Mouse (Mus musculus): ENCODE data around the gene Adcy6.

DNA sequence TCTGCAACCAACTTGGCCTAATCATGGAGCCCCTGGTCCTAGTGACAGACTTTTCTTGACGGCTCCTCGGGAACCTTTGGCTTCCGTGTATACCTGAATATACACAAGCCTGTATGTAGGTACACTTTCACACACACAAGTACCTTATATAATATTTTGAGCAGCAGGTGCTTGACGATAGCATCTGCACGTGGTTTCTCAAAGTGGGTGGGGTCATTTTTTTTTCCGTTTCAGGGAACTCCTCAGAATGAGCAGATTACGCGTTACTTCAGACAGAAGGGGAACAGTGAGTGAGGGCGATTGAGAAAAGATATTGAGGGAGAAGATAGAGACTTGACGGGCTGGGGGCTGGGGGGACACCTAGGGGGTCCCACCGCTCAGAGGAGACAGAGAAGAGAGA, 22.1 kb downstream of the Adcy6 start:
- TF ChIP-seq ZC3H11A (IDR thresholded peaks at IDR 0.05; ENCODE audit: borderline replicate concordance, low read depth, low read length) (no peak), ZNF384 (IDR thresholded peaks at IDR 0.05; ENCODE audit: low read depth, low read length) (no peak)
